Mouse (Mus musculus) E14TG2a.4 (cell line): ENCODE results near the gene Prss16.
A peak's percentile ranks its signal among the peaks of the same experiment; 100 is the strongest.

Source experiments
- H3K27me3 ChIP-seq: 2 replicates; pipeline ENCODE4 v1.6.1; 2014; ENCODE audit warnings: low read length, control low read depth; ENCODE audit not compliant: insufficient read depth
- H3K36me3 ChIP-seq: 2 replicates; pipeline ENCODE4 v1.6.1; 2014; ENCODE audit warnings: low read length, control low read depth; ENCODE audit not compliant: insufficient read depth
- H3K4me1 ChIP-seq: replicated peaks from 2 replicates; pipeline ENCODE4 v1.6.1; 2014; ENCODE audit warnings: low read depth, low read length, control low read depth
- H3K4me3 ChIP-seq: replicated peaks from 2 replicates; pipeline ENCODE4 v1.5.1; 2014; ENCODE audit warnings: mild to moderate bottlenecking, low read length
- H3K9me3 ChIP-seq: 2 replicates; pipeline ENCODE4 v1.6.1; 2014; ENCODE audit warnings: low read length, control low read depth
- CTCF ChIP-seq: conservative IDR thresholded peaks from 2 replicates; pipeline ENCODE4 v1.5.1; 2014; ENCODE audit warnings: low read length
- NANOG ChIP-seq: IDR thresholded peaks from 2 replicates; pipeline ENCODE4 v1.6.1; 2014; ENCODE audit warnings: borderline replicate concordance, low read length, mixed read lengths
- POU5F1 ChIP-seq: IDR thresholded peaks from 2 replicates; pipeline ENCODE4 v1.6.1; 2014; ENCODE audit warnings: low read length, borderline replicate concordance

Prss16 gene

DNA sequence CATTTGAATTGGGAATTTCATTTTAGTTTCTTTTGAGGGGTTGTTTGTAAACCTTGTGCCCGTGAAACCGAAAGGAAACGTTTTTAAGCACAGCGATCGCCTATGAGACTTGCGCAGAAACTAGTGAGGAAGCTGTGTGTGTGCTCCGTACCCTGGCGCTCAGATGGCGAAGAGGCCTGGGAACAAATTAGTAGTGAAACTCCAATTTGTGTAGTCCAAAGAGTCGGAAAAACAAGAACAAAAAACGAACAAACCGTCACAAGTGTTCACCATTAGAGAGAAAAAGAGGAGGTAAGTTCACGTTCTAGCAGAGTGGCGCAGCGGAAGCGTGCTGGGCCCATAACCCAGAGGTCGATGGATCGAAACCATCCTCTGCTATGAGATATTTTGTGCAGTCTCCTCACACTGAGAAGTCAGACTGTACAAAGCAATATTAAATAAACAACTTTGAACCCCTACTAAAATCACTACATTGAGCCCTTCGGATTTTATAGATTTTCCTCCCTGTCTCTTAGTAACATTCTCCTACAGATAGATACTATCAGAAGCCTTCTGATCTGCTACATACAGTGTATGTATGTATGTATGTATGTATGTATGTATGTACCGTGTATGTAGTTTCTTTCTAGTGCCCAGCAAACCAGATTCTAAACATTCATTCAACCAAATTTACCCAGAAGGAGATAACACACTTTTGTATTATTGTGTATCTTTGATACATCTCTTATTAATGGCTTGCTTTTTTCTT lies 34.6 kb downstream of the Prss16 start:
- Histone ChIP-seq H3K9me3 (no peaks in the 10 kb centered on the region), H3K4me1 (peaks cover 47% of the 10 kb centered on the region), H3K27me3 (peaks cover 9% of the 10 kb centered on the region), H3K36me3 (no peaks in the 10 kb centered on the region), H3K4me3 (peak overlapping the region; percentile 84)
- no peak for TF ChIP-seq POU5F1
- no peak for TF ChIP-seq CTCF
- no peak for TF ChIP-seq NANOG

DNA sequence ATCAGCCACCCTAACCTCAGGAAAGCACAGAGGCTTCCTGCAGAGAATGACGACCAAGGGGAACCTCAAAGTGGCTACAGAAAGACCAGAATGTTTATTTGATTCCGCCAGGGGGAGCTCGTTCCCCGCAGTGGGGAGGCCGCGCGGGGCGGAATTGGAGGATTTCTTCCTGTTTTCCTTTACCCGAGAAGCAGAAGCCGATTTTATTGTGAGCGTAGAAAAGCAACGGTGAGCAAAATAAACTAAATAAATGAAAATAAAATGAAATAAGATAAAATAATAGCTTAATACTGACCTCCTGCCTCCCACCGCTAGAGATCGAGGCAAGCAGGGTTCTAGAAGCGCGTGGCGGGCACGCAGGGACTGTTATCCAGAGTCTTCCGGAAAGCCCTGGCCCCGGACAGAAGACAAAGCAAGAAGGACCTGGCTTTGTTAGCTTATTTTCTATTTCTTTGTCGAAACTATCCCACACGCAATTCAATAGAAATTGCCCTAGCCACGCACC lies 35.3 kb downstream of the Prss16 start:
- TF ChIP-seq CTCF = peak; percentile 74
- TF ChIP-seq NANOG = no peak
- no peak for TF ChIP-seq POU5F1
- no peaks in the 10 kb centered on the region for H3K9me3 ChIP-seq
- peaks cover 3% of the 10 kb centered on the region for H3K27me3 ChIP-seq
- H3K36me3 ChIP-seq = no peaks in the 10 kb centered on the region
- peak overlapping the region; percentile 84 for H3K4me3 ChIP-seq
- H3K4me1 ChIP-seq = peaks cover 53% of the 10 kb centered on the region

DNA sequence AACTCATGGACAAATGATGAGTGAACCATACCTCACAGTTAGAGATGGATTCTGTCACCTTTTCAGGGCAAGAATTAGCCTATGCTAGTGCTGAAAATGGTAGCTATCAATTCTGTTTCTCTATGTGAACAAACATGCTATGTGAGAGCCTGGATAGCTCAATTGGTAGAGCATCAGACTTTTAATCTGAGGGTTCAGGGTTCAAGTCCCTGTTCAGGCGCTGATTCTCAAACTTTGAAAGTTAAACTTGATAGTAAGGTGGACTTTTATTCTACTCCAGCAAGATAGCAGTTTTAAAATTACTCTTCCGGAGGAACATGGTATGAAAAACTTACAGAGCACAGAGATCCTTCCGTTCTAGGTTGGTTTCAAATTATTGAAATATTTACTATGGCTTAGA lies 37.9 kb downstream of the Prss16 start:
- H3K9me3 ChIP-seq = no peaks in the 10 kb centered on the region
- H3K36me3 ChIP-seq = no peaks in the 10 kb centered on the region
- no peaks in the 10 kb centered on the region for H3K27me3 ChIP-seq
- TF ChIP-seq NANOG (no peak), POU5F1 (no peak), CTCF (no peak)
- no peak overlapping the region for H3K4me3 ChIP-seq
- peaks cover 53% of the 10 kb centered on the region for H3K4me1 ChIP-seq

DNA sequence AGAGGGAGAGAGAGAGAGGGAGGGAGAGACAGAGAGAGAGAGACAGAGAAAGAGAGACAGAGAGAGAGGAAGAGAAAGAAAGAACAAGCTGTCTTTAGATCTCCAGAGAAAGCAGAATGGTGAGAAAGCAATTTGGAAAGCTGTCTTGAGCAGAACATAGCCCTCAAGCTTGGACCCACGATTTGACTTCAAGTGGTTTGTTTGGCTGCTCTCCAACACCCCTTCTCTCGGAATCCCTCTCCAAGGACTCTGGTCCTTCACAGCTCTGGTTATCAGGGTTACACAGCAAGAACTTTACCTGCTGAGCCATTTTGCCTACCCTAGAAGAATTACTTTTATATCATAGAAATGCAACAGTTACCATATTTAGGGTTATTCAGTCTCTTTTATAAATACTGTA lies 39.7 kb downstream of the Prss16 start:
- Histone ChIP-seq H3K4me1 (peaks cover 41% of the 10 kb centered on the region), H3K9me3 (no peaks in the 10 kb centered on the region), H3K27me3 (no peaks in the 10 kb centered on the region), H3K36me3 (no peaks in the 10 kb centered on the region), H3K4me3 (no peak overlapping the region)
- TF ChIP-seq NANOG = no peak
- TF ChIP-seq CTCF = no peak
- no peak for TF ChIP-seq POU5F1

DNA sequence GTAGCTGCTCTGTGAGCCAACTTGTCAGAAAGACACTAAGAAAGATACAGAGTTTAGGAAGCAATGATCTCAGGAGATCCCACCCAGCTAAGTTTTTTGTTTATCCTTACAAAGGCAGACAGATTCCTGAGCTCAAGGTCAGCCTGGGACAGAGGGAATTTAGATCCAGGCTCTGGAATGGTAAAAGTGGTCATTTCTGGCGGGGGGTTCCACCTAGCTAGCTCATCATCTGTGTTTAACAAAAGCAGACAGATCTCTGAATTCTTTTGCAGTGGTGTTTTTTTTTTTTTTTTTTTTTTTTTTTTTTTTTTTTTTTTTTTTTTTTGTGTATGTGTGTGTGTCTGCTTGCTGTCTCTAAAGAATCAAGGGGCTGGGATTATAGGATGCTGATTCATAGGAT lies 40.3 kb downstream of the Prss16 start:
- Histone ChIP-seq H3K4me1 (peaks cover 41% of the 10 kb centered on the region), H3K4me3 (no peak overlapping the region), H3K36me3 (no peaks in the 10 kb centered on the region), H3K9me3 (no peaks in the 10 kb centered on the region), H3K27me3 (no peaks in the 10 kb centered on the region)
- TF ChIP-seq NANOG = no peak
- TF ChIP-seq POU5F1 = no peak
- no peak for TF ChIP-seq CTCF
